Mouse (Mus musculus): ENCODE data around the gene Lgi4. TPM values are rescaled to one million over a fixed set of nuclear protein-coding genes. Genes with fewer than 3 reads are reported as not detected.

The Lgi4 gene
- 0.16 TPM for polyA plus RNA-seq (2017; shearing (Covaris generic))

DNA sequence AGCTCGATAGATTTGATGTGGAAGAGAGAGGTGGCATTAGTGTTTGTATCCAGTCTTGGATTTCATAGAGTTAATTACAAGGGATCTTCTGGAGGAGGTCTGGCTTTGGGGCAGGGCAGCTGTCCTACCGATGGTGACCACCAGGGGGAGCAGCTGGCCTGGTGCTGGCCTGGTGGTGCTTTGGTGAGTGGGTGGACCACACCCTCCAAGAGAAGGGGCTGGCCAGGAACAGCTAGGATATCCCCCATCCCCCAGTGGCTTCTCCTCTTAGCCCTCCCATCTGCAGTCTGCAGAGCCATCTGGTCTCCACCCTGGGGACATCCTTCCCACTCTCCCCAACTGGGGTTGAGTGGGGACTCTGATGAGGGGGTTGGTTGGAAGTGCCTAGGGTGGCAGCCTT, at the start of gene Lgi4:
Gene Lgi4, plus strand, starts transcription at position 235 of the 400 bp plus-strand sequence.

DNA sequence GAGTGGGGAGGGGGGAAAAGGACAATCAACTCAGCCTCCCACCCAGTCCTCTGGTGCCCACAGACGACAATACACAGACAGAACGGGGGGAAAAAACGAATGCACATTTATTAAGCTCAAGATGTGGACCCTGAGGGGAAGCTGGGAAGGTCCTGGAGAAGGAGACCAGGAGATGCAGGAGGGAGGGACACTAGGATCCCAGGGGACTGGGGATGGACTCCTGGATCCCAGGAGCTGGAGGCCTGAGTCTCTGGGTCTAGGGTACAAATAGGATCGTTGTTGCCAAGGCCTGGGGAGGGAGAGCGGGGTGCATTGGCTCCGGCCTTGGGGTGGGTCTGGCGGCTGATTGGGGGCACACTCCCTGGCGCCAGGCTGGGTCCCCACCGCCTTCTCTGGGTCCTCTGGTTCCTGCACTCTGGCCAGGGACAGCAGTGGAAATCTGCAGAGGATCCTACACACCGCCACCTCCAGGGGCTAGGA, 16.7 kb upstream of the Lgi4 start, which contains the start of gene Fxyd5:
Gene Fxyd5, minus strand, starts transcription at position 51 of the 480 bp plus-strand sequence.

DNA sequence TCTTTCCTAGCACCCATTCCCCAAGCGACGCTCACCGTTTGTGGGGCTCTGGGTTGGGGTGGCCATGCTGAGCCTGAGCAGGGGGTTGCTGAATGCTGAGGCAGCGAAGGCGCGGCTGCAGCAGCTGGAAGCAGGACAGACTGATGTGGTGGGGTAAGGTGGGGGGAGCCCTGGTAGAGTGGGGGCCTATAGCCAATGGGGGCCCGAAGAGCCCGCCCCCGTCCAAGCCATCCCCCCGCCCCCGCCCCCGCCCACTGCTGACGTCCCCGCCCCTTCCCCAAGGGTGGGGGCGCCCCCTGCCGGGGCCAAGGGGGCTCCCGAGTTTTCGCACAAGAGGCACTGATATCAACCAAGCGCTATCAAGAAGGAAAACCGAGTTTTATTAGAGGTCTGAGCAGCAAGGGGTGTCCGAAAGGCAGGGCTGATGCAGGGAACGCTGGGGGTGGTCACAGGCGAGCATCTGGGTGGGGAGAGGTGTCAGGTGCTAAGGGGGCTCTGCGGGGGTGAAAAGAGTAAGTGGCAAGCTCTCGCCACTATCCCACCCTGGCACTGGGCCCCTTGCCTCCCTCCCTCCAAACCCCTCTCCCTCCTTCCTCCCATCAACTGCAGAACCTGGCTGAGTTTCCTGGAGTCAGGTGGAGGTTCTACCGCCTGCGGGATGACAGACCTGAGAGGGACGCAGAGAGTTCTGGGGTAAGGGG, 7.7 kb upstream of the Lgi4 start, which contains the start of gene Fxyd7:
Gene Fxyd7, minus strand, starts transcription at position 147 of the 701 bp plus-strand sequence.

DNA sequence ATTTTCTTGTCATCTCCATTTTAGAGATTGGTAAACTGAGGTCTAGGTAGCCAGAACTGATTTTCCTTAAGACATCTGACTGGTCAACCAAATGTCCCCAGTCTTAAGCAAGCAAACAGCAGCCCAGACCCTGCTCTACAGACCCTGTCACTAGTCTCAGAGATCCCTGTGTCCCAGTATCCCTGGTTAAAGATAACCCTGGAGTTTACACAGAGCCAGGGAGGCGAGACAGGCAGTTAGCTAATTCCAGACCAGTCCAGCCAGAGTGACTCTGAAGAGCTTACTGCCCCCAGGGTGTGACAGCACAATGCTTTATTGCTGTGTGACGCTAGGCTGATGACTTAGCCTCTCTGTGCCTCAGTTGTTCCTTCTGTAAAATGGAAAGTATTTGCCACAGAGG, 2.1 kb upstream of the Lgi4 start, which contains the start of gene Fxyd1:
Gene Fxyd1, minus strand, starts transcription at position 129 of the 400 bp plus-strand sequence.

DNA sequence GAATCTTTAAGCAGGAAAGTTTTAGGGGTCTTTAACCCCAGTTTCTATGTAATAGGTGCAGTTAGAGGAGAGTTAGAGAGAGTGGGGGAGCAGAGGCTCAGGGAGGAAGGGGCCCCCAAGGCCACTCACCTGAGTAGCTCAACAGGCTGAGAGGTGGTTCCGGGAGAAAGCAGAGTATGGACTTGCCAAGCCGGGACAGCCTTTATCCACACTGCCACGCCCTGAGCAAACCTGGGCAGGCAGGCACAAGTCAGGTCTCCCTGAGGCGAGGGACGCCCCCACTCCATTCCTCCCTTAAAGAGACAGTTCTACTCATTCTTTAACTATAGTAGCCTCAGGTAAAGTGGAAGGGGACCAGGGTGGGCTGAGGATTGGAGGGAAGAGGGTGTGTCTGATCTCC, 17.4 kb downstream of the Lgi4 start, which contains the start of gene Fxyd3:
Gene Fxyd3, minus strand, starts transcription at position 213 of the 400 bp plus-strand sequence.

DNA sequence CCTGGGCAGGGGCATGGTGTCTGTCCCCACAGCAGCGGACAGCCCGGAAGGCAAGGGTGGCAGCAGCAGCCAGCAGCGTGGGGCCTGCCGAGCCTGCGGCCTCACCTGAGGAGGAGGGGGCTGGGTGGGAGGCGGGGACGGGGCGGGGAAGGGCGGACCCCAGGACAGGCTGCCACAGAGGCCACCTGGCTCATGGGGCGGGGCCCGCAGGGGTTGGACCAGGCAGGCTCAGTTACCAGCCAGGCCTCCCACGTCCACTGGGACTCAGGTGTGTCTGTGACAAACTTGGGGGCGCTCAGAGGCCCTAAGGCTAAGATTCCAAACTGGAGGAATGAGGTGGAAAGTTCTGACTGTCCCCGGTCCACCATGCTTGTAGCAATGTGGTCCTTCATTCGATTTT, 56.0 kb downstream of the Lgi4 start, which contains the start of gene Hpn:
Gene Hpn, minus strand, starts transcription at position 109 of the 400 bp plus-strand sequence.

Other genes starting within 250 kb of the Lgi4 start
- gene Ffar2, start 235.6 kb upstream of the Lgi4 start, polyA plus RNA-seq (2017; shearing (Covaris generic)): not detected
- not detected for gene Ffar3, start 203.2 kb upstream of the Lgi4 start, polyA plus RNA-seq (2017; shearing (Covaris generic))
- gene Ffar1, start 197.8 kb upstream of the Lgi4 start, polyA plus RNA-seq (2017; shearing (Covaris generic)): not detected
- 16.4 TPM for gene Cd22, start 179.0 kb upstream of the Lgi4 start, polyA plus RNA-seq (2017; shearing (Covaris generic))
- not detected for gene Mag, start 144.5 kb upstream of the Lgi4 start, polyA plus RNA-seq (2017; shearing (Covaris generic))
- not detected for gene Hamp2, start 134.7 kb upstream of the Lgi4 start, polyA plus RNA-seq (2017; shearing (Covaris generic))
- gene Hamp, start 115.3 kb upstream of the Lgi4 start, polyA plus RNA-seq (2017; shearing (Covaris generic)): not detected
- 7.3 TPM for gene Usf2, start 102.5 kb upstream of the Lgi4 start, polyA plus RNA-seq (2017; shearing (Covaris generic))
- 4.5 TPM for gene Lsr, start 85.9 kb upstream of the Lgi4 start, polyA plus RNA-seq (2017; shearing (Covaris generic))
- gene Fam187b, start 85.6 kb upstream of the Lgi4 start, polyA plus RNA-seq (2017; shearing (Covaris generic)): 1.1 TPM
- 1,832 TPM for gene Fxyd5, start 16.9 kb upstream of the Lgi4 start, polyA plus RNA-seq (2017; shearing (Covaris generic))
- gene Fxyd7, start 7.9 kb upstream of the Lgi4 start, polyA plus RNA-seq (2017; shearing (Covaris generic)): not detected
- not detected for gene Fxyd1, start 2.1 kb upstream of the Lgi4 start, polyA plus RNA-seq (2017; shearing (Covaris generic))
- gene Fxyd3, start 17.4 kb downstream of the Lgi4 start, polyA plus RNA-seq (2017; shearing (Covaris generic)): not detected
- 13.7 TPM for gene Hpn, start 55.9 kb downstream of the Lgi4 start, polyA plus RNA-seq (2017; shearing (Covaris generic))
- not detected for gene Scn1b, start 67.7 kb downstream of the Lgi4 start, polyA plus RNA-seq (2017; shearing (Covaris generic))
- gene Gramd1a, start 96.6 kb downstream of the Lgi4 start, polyA plus RNA-seq (2017; shearing (Covaris generic)): 252 TPM
- not detected for gene Scgb2b2, start 231.2 kb downstream of the Lgi4 start, polyA plus RNA-seq (2017; shearing (Covaris generic))
- gene Scgb1b2, start 232.5 kb downstream of the Lgi4 start, polyA plus RNA-seq (2017; shearing (Covaris generic)): not detected